Mouse (Mus musculus) macrophage (primary cell): Measurements from ENCODE around the gene Tdg. TPM values are rescaled to one million over a fixed set of nuclear protein-coding genes. Genes with fewer than 3 reads are reported as not detected.

Source experiments
- H3K27ac ChIP-seq: fragments of 350-480 bp; formaldehyde crosslinking; 2 replicates; pipeline ENCODE4 v1.9.0; 2021
- H3K36me3 ChIP-seq: fragments of 350-480 bp; formaldehyde crosslinking; 2 replicates; pipeline ENCODE4 v1.9.0; 2021; ENCODE audit errors: inconsistent target
- H3K4me3 ChIP-seq: fragments of 350-480 bp; formaldehyde crosslinking; 2 replicates; pipeline ENCODE4 v1.9.0; 2021; ENCODE audit errors: inconsistent target
- H3K79me2 ChIP-seq: fragments of 350-480 bp; formaldehyde crosslinking; 2 replicates; pipeline ENCODE4 v1.9.0; 2021; ENCODE audit errors: inconsistent target
- WGBS: methylation state at CpG from one replicate; pipeline ENCODE4 v1.1.7; 2026; ENCODE audit warnings: inconsistent platforms; ENCODE audit not compliant: missing documents; 5-methylcytosine and 5-hydroxymethylcytosine counted together
- polyA plus RNA-seq: library from polyadenylated mRNA; stranded (reverse); fragments of 250-400 nt; gene quantifications from 3 replicates; pipeline ENCODE4 v1.2.4, GENCODE M21; 2018; ENCODE audit warnings: inconsistent platforms

Tdg gene
- polyA plus RNA-seq, 1 experiment from 2014 or later: 18.9 TPM

- no peak overlapping the region for H3K27ac ChIP-seq
- H3K4me3 ChIP-seq: no peak overlapping the region
- WGBS: 10% methylated on average over 4 of the region's 7 CpGs
- H3K79me2 ChIP-seq: no peaks in the 10 kb centered on the region
- H3K36me3 ChIP-seq: no peaks in the 10 kb centered on the region
Observed at GRCm38 (mm10) chr10:82689681-82690211, 60.1 kb downstream of the Tdg start.

- WGBS: 10% methylated on average over 14 of the region's 14 CpGs
- Histone ChIP-seq H3K36me3 (no peaks in the 10 kb centered on the region), H3K27ac (no peak within 1 kb of the TSS), H3K4me3 (no peak within 1 kb of the TSS), H3K79me2 (no peaks in the 10 kb centered on the region)
Observed at GRCm38 (mm10) chr10:82690494-82690893, 60.9 kb downstream of the Tdg start, which contains the start of gene Glt8d2. Gene Glt8d2 (minus strand): TSS chr10:82690650.

GRCm38 (mm10) chr10:82695956-82696355 lies 66.3 kb downstream of the Tdg start, which contains the start of gene Hcfc2:
Gene Hcfc2 (plus strand): TSS chr10:82696160.
- H3K79me2 ChIP-seq: peaks cover 16% of the 10 kb centered on the region
- WGBS: 40% methylated on average over 5 of the region's 5 CpGs
- H3K36me3 ChIP-seq: no peaks in the 10 kb centered on the region
- H3K27ac ChIP-seq: peak within 1 kb of the TSS; percentile 68
- no peak within 1 kb of the TSS for H3K4me3 ChIP-seq

- Histone ChIP-seq H3K36me3 (peaks cover 5% of the 10 kb centered on the region; the same call in 1 of the 2 replicates), H3K27ac (peak overlapping the region; percentile 68), H3K79me2 (peaks cover 21% of the 10 kb centered on the region), H3K4me3 (no peak overlapping the region)
- 48% methylated on average over 4 of the region's 4 CpGs for WGBS
Observed at GRCm38 (mm10) chr10:82696453-82697079, 66.9 kb downstream of the Tdg start.

- Histone ChIP-seq H3K27ac (peak overlapping the region; percentile 68), H3K79me2 (peaks cover 21% of the 10 kb centered on the region), H3K36me3 (peaks cover 11% of the 10 kb centered on the region), H3K4me3 (no peak overlapping the region)
- WGBS: 17% methylated on average over 3 of the region's 3 CpGs
Observed at GRCm38 (mm10) chr10:82697305-82697898, 67.8 kb downstream of the Tdg start.

GRCm38 (mm10) chr10:82698712-82699261 lies 69.2 kb downstream of the Tdg start:
- WGBS: 3% methylated on average over 28 of the region's 42 CpGs

GRCm38 (mm10) chr10:82699296-82699941 lies 69.8 kb downstream of the Tdg start:
- WGBS: 0% methylated on average over 57 of the region's 59 CpGs
- Histone ChIP-seq H3K27ac (peak overlapping the region; percentile 25), H3K36me3 (peaks cover 14% of the 10 kb centered on the region), H3K79me2 (peaks cover 21% of the 10 kb centered on the region), H3K4me3 (peak overlapping the region; percentile 65)

More at GRCm38 (mm10) chr10:82698712-82699261, 69.2 kb downstream of the Tdg start:
- peaks cover 14% of the 10 kb centered on the region for H3K36me3 ChIP-seq
- H3K4me3 ChIP-seq: peak overlapping the region; percentile 65; the same call in 1 of the 2 replicates
- H3K27ac ChIP-seq: peak overlapping the region; percentile 68
- peaks cover 21% of the 10 kb centered on the region for H3K79me2 ChIP-seq

Other genes starting within 250 kb of the Tdg start
- not detected in 3 replicates for gene Gm1553, start 137.2 kb upstream of the Tdg start, polyA plus RNA-seq
- 4.5 to 16.5 TPM (median 14.1 TPM) in 3 replicates for gene 1190007I07Rik, start 6.6 kb upstream of the Tdg start, polyA plus RNA-seq
- not detected in 3 replicates for gene Glt8d2, start 60.8 kb downstream of the Tdg start, polyA plus RNA-seq
- 8.0 to 11.4 TPM (median 10.5 TPM) in 3 replicates for gene Hcfc2, start 66.3 kb downstream of the Tdg start, polyA plus RNA-seq
- 8.4 to 14.1 TPM (median 8.8 TPM) in 3 replicates for gene Nfyb, start 134.3 kb downstream of the Tdg start, polyA plus RNA-seq
- 84.0 to 182 TPM (median 96.0 TPM) in 3 replicates for gene Txnrd1, start 204.1 kb downstream of the Tdg start, polyA plus RNA-seq
- gene Eid3, start 236.8 kb downstream of the Tdg start, polyA plus RNA-seq: 0.26 to 0.80 TPM (median 0.35 TPM) in 3 replicates